Mouse (Mus musculus) midbrain, embryonic 10.5 days (tissue): ENCODE measurements at regions not wholly inside any gene's neighbourhood (a gene's known extent, or its start where the extent isn't known, plus 50 kb on each side); places are given as distances from the start of the nearest gene placed in this dataset.

ENCODE experiments used
- DNase-seq: peaks from one replicate; pipeline ENCODE4 v3.0.0-alpha.2; 2017; ENCODE audit warnings: low spot score
- H3K27ac ChIP-seq: fragments of 300-500 bp; sonication (generic); replicated peaks from 2 replicates; pipeline ENCODE4 v1.5.1; 2016; ENCODE audit warnings: mild to moderate bottlenecking
- H3K27me3 ChIP-seq: fragments of 300-500 bp; sonication (generic); 2 replicates; pipeline ENCODE4 v1.6.1; 2016; ENCODE audit warnings: low read depth, mild to moderate bottlenecking; ENCODE audit not compliant: poor library complexity, severe bottlenecking
- H3K36me3 ChIP-seq: fragments of 300-500 bp; sonication (generic); 2 replicates; pipeline ENCODE4 v1.6.1; 2016; ENCODE audit warnings: mild to moderate bottlenecking, moderate library complexity
- H3K4me1 ChIP-seq: fragments of 300-500 bp; sonication (generic); 2 replicates; pipeline ENCODE4 v1.6.1; 2016
- H3K4me3 ChIP-seq: fragments of 300-500 bp; sonication (generic); 2 replicates; pipeline ENCODE4 v1.5.1; 2016; ENCODE audit warnings: mild to moderate bottlenecking, moderate library complexity
- H3K9me3 ChIP-seq: fragments of 300-500 bp; sonication (generic); replicated peaks from 2 replicates; pipeline ENCODE4 v1.6.1; 2016; ENCODE audit warnings: mild to moderate bottlenecking
- WGBS: fragments of 180-500 bp; shearing (Covaris S2); methylation state at CpG from one replicate; pipeline ENCODE4 v1.1.7; 2016; 5-methylcytosine and 5-hydroxymethylcytosine counted together

- no peak overlapping the region for H3K4me3 ChIP-seq
- 91% methylated on average over 2 of the region's 2 CpGs for WGBS
- H3K27me3 ChIP-seq = no peaks in the 10 kb centered on the region
- H3K36me3 ChIP-seq = no peaks in the 10 kb centered on the region
- H3K9me3 ChIP-seq = no peaks in the 10 kb centered on the region
- peaks cover 12% of the 10 kb centered on the region for H3K4me1 ChIP-seq
- no peak for DNase-seq
- no peak overlapping the region for H3K27ac ChIP-seq
Observed at GRCm38 (mm10) chr3:144260886-144261285, 55.9 kb upstream of the Lmo4 start.

GRCm38 (mm10) chr3:144257714-144258517 is 52.9 kb upstream of the Lmo4 start:
- H3K9me3 ChIP-seq = no peaks in the 10 kb centered on the region
- no peaks in the 10 kb centered on the region for H3K36me3 ChIP-seq
- H3K27ac ChIP-seq = no peak overlapping the region
- H3K4me1 ChIP-seq = peaks cover 12% of the 10 kb centered on the region
- no peak for DNase-seq
- 71% methylated on average over 6 of the region's 6 CpGs for WGBS
- H3K4me3 ChIP-seq = no peak overlapping the region
- no peaks in the 10 kb centered on the region for H3K27me3 ChIP-seq

GRCm38 (mm10) chr3:144257196-144257595 is 52.2 kb upstream of the Lmo4 start:
- Histone ChIP-seq H3K36me3 (no peaks in the 10 kb centered on the region), H3K27me3 (no peaks in the 10 kb centered on the region), H3K9me3 (no peaks in the 10 kb centered on the region), H3K27ac (no peak overlapping the region), H3K4me3 (no peak overlapping the region), H3K4me1 (peaks cover 12% of the 10 kb centered on the region)
- no peak for DNase-seq
- 88% methylated on average over 9 of the region's 9 CpGs for WGBS

GRCm38 (mm10) chr3:144255596-144256550 is 50.9 kb upstream of the Lmo4 start:
- Histone ChIP-seq H3K4me1 (peaks cover 12% of the 10 kb centered on the region), H3K9me3 (no peaks in the 10 kb centered on the region), H3K27me3 (no peaks in the 10 kb centered on the region), H3K27ac (no peak overlapping the region), H3K36me3 (no peaks in the 10 kb centered on the region), H3K4me3 (no peak overlapping the region)
- no peak for DNase-seq
- WGBS = 87% methylated on average over 12 of the region's 12 CpGs
